Mouse (Mus musculus) MEL (cell line): ENCODE results near the gene Tesk1.

ENCODE experiments used
- CTCF ChIP-seq, 3 experiments: IDR thresholded peaks in 2 of 3; conservative IDR thresholded peaks in 1 of 3; 2 replicates each; pipeline ENCODE4 v1.5.1; 2011 to 2012; ENCODE audit warnings: low read length in 3 of 3, low read depth in 2 of 3, mild to moderate bottlenecking in 2 of 3, improper control_type of control experiment in 1 of 3, inconsistent platforms in 1 of 3, mixed read lengths in 1 of 3, moderate library complexity in 1 of 3; ENCODE audit not compliant: control insufficient read depth in 1 of 3, insufficient read depth in 1 of 3, poor library complexity in 1 of 3, severe bottlenecking in 1 of 3
- POLR2A ChIP-seq, 2 experiments: IDR thresholded peaks; 2 replicates each; pipeline ENCODE4 v1.6.1; 2011 to 2012; ENCODE audit warnings: low read length in 2 of 2, mild to moderate bottlenecking in 2 of 2, control low read depth in 1 of 2, improper control_type of control experiment in 1 of 2, low read depth in 1 of 2, moderate library complexity in 1 of 2; ENCODE audit not compliant: control insufficient read depth in 1 of 2, insufficient read depth in 1 of 2, poor library complexity in 1 of 2
- TCF12 ChIP-seq: IDR thresholded peaks from 2 replicates; pipeline ENCODE4 v1.6.1; 2014; ENCODE audit warnings: low read depth, mild to moderate bottlenecking, inconsistent platforms, low read length, improper control_type of control experiment, moderate library complexity

DNA sequence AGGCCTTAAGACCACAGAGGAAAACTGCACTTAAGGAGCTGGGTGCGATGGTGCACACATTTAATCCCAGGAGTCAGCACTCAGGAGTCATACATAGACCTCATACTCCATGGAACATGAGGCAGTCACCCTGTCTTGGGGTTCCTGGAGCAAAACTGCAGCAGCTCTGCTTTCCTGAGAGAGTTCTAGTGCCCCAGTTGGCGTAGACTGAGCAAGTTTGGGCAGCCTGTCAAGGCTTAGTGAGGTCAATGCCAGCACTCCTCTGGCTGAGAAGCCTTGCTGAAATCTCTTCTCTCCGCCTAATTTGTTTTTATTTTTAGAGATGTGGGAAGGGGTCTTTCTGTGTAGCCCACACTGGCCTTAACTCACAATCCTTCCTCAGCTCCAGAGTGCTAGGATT is 6.8 kb downstream of the Tesk1 start:
- TF ChIP-seq TCF12 (no peak), CTCF (IDR thresholded peaks at IDR 0.05 in 2 of 3, conservative IDR thresholded peaks at IDR 0.05 in 1 of 3; ENCODE audit: control insufficient read depth in 1 of 3, insufficient read depth in 1 of 3, low read depth in 2 of 3, low read length in 3 of 3, poor library complexity in 1 of 3, severe bottlenecking in 1 of 3) (no peak), POLR2A (IDR thresholded peaks at IDR 0.05; ENCODE audit: control insufficient read depth in 1 of 2, insufficient read depth in 1 of 2, low read depth in 1 of 2, low read length in 2 of 2, poor library complexity in 1 of 2) (no peak)
